Mouse (Mus musculus): ENCODE data around the gene Antxr1. TPM values are rescaled to one million over a fixed set of nuclear protein-coding genes. Genes with fewer than 3 reads are reported as not detected.
"Not testable (repeated sequence)": the region's sequence is repeated elsewhere in the genome, so short reads cannot be mapped to it uniquely, and the experiment has no call there.

The Antxr1 gene
- polyA plus RNA-seq, 1 experiment from 2014 or later: 3.6 TPM

DNA sequence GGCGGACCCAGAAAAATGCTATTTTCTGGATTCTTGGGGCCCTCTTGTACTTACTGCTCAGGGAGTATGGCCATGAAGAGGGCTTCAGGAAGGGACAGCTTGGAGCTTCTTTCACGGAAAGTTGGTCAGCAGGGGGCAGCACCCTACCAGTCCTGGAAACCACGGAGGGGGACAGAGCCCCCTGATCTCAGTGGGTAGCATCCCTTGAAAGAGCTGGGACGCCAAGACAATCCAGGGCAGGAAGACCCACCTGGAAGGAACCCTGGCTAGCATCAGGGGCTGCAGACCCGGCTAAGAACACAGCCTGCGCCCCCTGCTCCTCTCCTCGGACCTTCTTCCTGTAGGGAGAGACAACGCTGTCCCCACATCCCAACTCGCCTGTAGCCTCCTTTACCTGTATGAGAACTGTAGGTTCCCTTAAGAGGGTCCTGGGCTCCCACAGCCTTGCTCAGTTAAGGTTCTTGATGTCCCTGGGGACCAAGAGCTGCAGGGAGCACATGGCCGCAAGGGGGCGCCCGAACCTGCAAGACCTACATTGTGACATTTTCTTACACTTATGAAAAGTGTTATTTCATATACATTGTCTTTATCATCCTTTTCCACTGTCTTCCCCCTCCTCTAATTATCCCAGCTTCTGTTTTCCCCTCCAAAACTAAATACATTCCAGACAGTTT is 234.2 kb downstream of the Antxr1 start:
- no peaks in the 10 kb centered on the region; the same call in 1 of the 2 replicates for H3K27me3 ChIP-seq (replicated peaks)
- peak overlapping the region; percentile 23 for H3K4me3 ChIP-seq
- H3K36me3 ChIP-seq: no peaks in the 10 kb centered on the region
- ATAC-seq (ENCODE audit: insufficient number of reproducible peaks, low FRiP score): peak; percentile 62
- 12% methylated on average over 12 of the region's 12 CpGs for WGBS
- 0 out of 2 replicates have a peak overlapping the region, but pooled peaks have one; percentile 6 for H3K27ac ChIP-seq (ENCODE audit: poor library complexity, severe bottlenecking)
- peak overlapping the region; percentile 71 for H3K4me2 ChIP-seq
- peak overlapping the region; percentile 69; the same call in 1 of the 2 replicates for H3K9ac ChIP-seq
- peaks cover 37% of the 10 kb centered on the region for H3K4me1 ChIP-seq (replicated peaks)
- no peaks in the 10 kb centered on the region for H3K9me3 ChIP-seq (replicated peaks)

DNA sequence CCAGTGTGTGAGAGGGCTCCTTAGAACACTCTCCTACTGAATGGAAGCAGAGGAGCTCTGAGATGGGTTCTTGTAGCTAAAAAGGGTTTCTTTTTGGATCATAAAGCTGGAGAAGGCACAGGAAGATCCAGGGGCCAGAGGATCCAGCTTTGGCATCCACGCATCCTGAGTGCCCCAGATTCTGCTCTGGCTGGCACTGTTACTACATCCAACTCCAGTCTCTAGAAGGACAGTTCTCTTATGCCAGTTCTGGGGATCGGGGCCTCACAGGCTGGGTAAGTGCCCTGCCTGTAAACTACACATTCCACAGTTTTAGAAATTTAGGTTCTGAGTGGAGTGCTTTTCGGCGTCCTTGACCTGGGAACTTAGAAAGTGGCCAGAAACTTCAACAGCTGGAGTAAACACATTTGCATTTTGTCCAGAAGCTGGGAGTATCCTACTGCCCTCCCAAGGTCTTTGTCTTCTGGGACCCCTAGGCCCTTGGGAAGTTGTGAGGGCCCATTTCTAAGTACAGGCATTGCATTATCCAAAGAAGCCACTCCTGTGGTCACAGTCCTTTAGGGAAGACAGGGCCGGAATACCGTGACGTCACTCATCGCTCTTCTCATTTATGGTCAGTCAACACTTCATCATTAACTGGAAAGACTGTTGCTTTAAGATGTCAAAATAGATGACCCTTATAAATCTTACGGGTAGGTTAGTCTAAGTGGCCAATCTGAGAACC is 235.2 kb downstream of the Antxr1 start:
- no peaks in the 10 kb centered on the region for H3K36me3 ChIP-seq
- peaks cover 37% of the 10 kb centered on the region for H3K4me1 ChIP-seq (replicated peaks)
- H3K4me2 ChIP-seq: no peak overlapping the region
- no peak for ATAC-seq (ENCODE audit: insufficient number of reproducible peaks, low FRiP score)
- no peaks in the 10 kb centered on the region; the same call in 1 of the 2 replicates for H3K27me3 ChIP-seq (replicated peaks)
- no peak overlapping the region for H3K9ac ChIP-seq
- 84% methylated on average over 9 of the region's 9 CpGs for WGBS
- H3K9me3 ChIP-seq (replicated peaks): no peaks in the 10 kb centered on the region
- H3K27ac ChIP-seq (ENCODE audit: poor library complexity, severe bottlenecking): no peak overlapping the region
- H3K4me3 ChIP-seq: no peak overlapping the region

DNA sequence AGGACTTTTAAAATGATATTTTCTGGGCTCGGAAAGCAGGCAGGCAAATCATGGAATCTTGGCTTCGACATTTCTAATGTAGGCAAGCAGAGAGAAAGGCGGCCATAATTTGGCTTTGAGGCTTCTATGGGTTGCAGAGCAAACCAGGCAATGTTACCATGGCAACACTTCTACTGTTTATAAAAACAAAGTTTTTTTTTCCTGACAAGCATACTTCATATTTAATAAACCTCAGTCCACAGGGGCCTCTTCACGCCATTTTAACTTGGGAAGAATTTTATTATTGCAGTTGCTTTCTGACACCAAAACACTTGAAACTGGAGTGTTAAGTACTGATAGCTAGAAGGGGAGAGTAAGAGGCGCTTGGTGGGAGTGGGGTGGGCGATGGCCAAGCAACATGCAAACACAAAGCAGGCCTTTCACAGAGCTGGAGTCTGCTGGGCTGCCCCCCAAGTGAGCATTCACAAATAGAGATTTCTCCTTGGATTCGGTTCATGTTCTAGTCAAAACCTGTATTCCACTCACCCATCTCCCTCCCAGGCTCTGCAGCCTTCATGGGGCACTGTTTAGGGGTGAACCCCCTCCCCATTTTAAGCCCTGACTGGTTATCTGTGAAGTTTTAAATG is 235.8 kb downstream of the Antxr1 start:
- Histone ChIP-seq H3K27me3 (replicated peaks) (no peaks in the 10 kb centered on the region; the same call in 1 of the 2 replicates), H3K4me1 (replicated peaks) (peaks cover 37% of the 10 kb centered on the region), H3K36me3 (no peaks in the 10 kb centered on the region), H3K9ac (no peak overlapping the region), H3K4me3 (no peak overlapping the region), H3K4me2 (no peak overlapping the region), H3K27ac (ENCODE audit: poor library complexity, severe bottlenecking) (no peak overlapping the region), H3K9me3 (replicated peaks) (no peaks in the 10 kb centered on the region)
- ATAC-seq (ENCODE audit: insufficient number of reproducible peaks, low FRiP score): no peak
- 47% methylated on average over 7 of the region's 7 CpGs for WGBS

DNA sequence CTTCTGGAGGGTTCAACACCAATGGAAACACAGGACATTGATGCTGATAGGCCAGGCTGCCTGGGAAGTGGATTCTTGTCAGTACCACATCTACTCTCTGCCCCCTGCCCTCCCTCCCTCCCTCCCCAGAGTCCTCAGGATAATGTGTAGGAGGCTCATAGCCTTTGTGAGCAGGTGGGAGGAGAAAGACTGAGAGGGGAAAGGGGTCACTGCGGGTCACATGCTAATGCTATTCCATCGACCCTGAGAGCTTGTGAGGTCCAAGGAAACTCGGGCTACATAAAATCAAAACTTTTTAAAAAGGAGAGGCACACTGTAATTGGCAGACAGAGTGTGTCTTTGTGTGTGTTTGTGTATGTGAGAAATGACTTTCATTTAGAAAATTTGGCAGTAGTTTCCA is 236.4 kb downstream of the Antxr1 start:
- 36% methylated on average over 3 of the region's 3 CpGs for WGBS
- Histone ChIP-seq H3K27ac (ENCODE audit: poor library complexity, severe bottlenecking) (no peak overlapping the region), H3K4me1 (replicated peaks) (peaks cover 37% of the 10 kb centered on the region), H3K9me3 (replicated peaks) (no peaks in the 10 kb centered on the region), H3K4me2 (no peak overlapping the region), H3K4me3 (no peak overlapping the region), H3K27me3 (replicated peaks) (no peaks in the 10 kb centered on the region; the same call in 1 of the 2 replicates), H3K36me3 (no peaks in the 10 kb centered on the region), H3K9ac (no peak overlapping the region)
- no peak for ATAC-seq (ENCODE audit: insufficient number of reproducible peaks, low FRiP score)

DNA sequence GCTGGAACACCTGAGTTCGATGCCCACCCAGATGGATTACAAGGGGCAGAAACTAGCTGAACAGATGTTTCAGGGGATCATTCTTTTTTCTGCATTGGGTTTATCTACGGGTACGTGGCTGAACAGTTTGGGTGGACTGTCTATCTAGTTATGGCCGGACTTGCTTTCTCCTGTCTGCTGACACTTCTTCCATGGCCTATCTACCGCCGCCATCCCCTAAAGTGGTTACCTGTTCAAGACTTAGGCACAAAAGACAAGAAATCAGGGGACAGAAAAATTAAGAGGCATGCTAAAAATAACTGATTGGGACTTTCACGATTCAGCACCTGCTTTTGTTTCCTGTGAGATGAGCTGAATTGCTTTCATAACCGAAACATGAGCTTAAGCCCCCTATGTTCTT is 242.0 kb downstream of the Antxr1 start:
- not testable (repeated sequence) for H3K4me1 ChIP-seq (replicated peaks); H3K27me3 ChIP-seq (replicated peaks); H3K4me3 ChIP-seq; H3K9ac ChIP-seq; H3K27ac ChIP-seq (ENCODE audit: poor library complexity, severe bottlenecking); ATAC-seq (ENCODE audit: insufficient number of reproducible peaks, low FRiP score); H3K9me3 ChIP-seq (replicated peaks); H3K4me2 ChIP-seq
- H3K36me3 ChIP-seq: peaks cover 27% of the 10 kb centered on the region
- 85% methylated on average over 8 of the region's 8 CpGs for WGBS

DNA sequence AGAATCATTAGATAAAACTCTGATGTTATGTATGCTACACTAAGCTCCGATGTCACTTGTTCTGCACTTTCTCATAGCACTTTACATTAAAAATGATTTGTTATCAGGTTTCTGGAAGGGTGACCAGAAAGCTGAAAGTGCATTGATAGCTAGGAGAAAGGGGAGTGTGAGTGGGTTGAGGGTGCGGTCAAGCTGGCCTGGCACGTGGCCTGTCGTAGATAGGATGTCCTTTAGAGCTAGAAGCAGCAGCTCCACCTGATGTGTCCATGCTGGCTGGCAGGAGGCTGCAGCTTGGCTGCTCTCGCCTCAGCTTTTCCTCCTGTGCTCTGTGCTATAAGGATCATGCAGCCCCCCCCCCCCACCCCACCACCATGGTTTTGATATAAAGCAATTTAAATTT is 243.1 kb downstream of the Antxr1 start:
- WGBS: 57% methylated on average over 5 of the region's 5 CpGs
- peaks cover 36% of the 10 kb centered on the region for H3K36me3 ChIP-seq
- H3K4me1 ChIP-seq (replicated peaks): no peaks in the 10 kb centered on the region; the same call in 1 of the 2 replicates
- no peak overlapping the region for H3K4me2 ChIP-seq
- H3K9me3 ChIP-seq (replicated peaks): no peaks in the 10 kb centered on the region
- no peak for ATAC-seq (ENCODE audit: insufficient number of reproducible peaks, low FRiP score)
- H3K27me3 ChIP-seq (replicated peaks): no peaks in the 10 kb centered on the region
- H3K9ac ChIP-seq: no peak overlapping the region
- H3K4me3 ChIP-seq: no peak overlapping the region
- no peak overlapping the region for H3K27ac ChIP-seq (ENCODE audit: poor library complexity, severe bottlenecking)

DNA sequence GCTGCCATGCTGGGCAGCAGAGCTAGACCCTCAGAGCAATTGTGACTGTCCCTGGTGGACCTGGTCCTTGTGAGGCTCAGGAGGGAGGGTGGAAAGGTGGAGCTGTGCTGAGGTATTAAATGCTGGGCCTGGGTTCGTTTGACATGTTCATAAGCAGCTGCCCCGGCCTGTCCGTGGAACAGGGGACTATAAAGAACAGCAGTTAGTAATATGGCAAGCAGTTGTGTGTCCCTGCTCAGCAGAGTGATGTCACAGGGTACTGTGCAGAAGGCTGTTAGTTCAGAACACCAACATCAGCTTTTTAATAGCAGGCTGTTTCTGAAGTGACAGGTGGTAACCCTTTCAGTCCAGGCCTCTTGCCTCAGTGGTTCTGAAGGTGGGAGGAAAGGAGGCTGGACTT is 244.7 kb downstream of the Antxr1 start:
- no peak for ATAC-seq (ENCODE audit: insufficient number of reproducible peaks, low FRiP score)
- 87% methylated on average over 3 of the region's 3 CpGs for WGBS
- Histone ChIP-seq H3K27me3 (replicated peaks) (no peaks in the 10 kb centered on the region), H3K27ac (ENCODE audit: poor library complexity, severe bottlenecking) (no peak overlapping the region), H3K4me2 (no peak overlapping the region), H3K36me3 (peaks cover 49% of the 10 kb centered on the region), H3K4me3 (no peak overlapping the region), H3K4me1 (replicated peaks) (no peaks in the 10 kb centered on the region; the same call in 1 of the 2 replicates), H3K9ac (no peak overlapping the region), H3K9me3 (replicated peaks) (no peaks in the 10 kb centered on the region)

DNA sequence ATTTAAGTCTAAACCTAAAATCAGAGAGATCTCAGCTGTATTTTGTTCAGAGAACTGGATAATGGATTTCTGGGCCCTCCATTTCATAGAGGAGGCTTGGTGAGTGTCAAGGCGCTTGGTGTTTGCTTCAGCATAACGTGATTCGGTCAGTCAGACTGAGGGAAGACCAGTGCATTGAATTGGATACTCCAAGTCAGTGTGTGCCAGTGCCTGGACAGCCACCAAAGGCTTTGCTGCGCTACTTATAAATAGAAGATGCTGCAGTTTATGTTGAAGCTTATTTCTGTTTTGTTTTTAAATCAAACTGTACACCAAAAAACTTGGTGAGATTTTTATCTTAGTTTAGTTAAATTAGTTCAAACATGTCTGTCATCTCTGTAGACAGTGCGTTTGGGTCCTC is 247.3 kb downstream of the Antxr1 start:
- H3K9me3 ChIP-seq (replicated peaks): no peaks in the 10 kb centered on the region
- H3K27ac ChIP-seq (ENCODE audit: poor library complexity, severe bottlenecking): no peak overlapping the region
- 90% methylated on average over 5 of the region's 5 CpGs for WGBS
- peaks cover 6% of the 10 kb centered on the region for H3K4me1 ChIP-seq (replicated peaks)
- no peak overlapping the region for H3K4me3 ChIP-seq
- H3K27me3 ChIP-seq (replicated peaks): no peaks in the 10 kb centered on the region
- peaks cover 74% of the 10 kb centered on the region for H3K36me3 ChIP-seq
- no peak for ATAC-seq (ENCODE audit: insufficient number of reproducible peaks, low FRiP score)
- no peak overlapping the region for H3K4me2 ChIP-seq
- no peak overlapping the region for H3K9ac ChIP-seq

DNA sequence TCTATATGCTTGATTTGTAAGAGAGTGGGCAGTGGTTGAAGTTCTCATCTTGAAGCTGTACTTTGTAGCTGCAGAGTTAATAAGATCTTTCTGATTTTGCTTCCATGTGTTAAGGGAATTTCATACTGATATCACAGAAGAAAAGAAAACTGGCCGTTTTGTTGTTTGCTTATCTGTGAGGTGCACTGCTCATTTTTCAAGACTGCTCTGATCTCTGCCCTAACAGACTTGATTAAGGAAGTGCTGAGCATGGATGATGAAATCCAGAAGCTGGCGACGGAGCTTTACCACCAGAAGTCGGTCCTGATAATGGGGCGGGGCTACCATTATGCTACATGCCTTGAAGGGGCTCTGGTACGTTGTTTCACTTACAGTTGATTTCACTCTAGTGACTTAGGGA is 250.6 kb downstream of the Antxr1 start:
- peaks cover 6% of the 10 kb centered on the region; the same call in 1 of the 2 replicates for H3K4me1 ChIP-seq (replicated peaks)
- H3K27ac ChIP-seq (ENCODE audit: poor library complexity, severe bottlenecking): no peak overlapping the region
- ATAC-seq (ENCODE audit: insufficient number of reproducible peaks, low FRiP score): no peak
- H3K27me3 ChIP-seq (replicated peaks): no peaks in the 10 kb centered on the region
- no peak overlapping the region for H3K9ac ChIP-seq
- 33% methylated on average over 6 of the region's 6 CpGs for WGBS
- no peaks in the 10 kb centered on the region for H3K9me3 ChIP-seq (replicated peaks)
- no peak overlapping the region for H3K4me3 ChIP-seq
- H3K4me2 ChIP-seq: no peak overlapping the region
- H3K36me3 ChIP-seq: peaks cover 89% of the 10 kb centered on the region
